Mouse (Mus musculus): ENCODE data around the gene Fanca. TPM values are rescaled to one million over a fixed set of nuclear protein-coding genes. Genes with fewer than 3 reads are reported as not detected.

Fanca gene
- polyA plus RNA-seq, 1 experiment from 2014 or later = 33.6 TPM

GRCm38 (mm10) chr8:123329350-123329749 lies 11.0 kb upstream of the Fanca start:
- no peak for ATAC-seq (ENCODE audit: insufficient number of reproducible peaks, insufficient read depth, low FRiP score, low read depth)
- WGBS = 67% methylated on average over 4 of the region's 4 CpGs
- no peaks in the 10 kb centered on the region for H3K9me3 ChIP-seq (ENCODE audit: control insufficient read depth, low read depth, low read length)
- H3K4me1 ChIP-seq (ENCODE audit: control insufficient read depth, insufficient read depth, low read length) = peaks cover 18% of the 10 kb centered on the region; the same call in 1 of the 2 replicates
- H3K27ac ChIP-seq (ENCODE audit: low read length) = no peak overlapping the region
- no peak overlapping the region for H3K4me3 ChIP-seq (ENCODE audit: low read depth, low read length)
- no peaks in the 10 kb centered on the region for H3K36me3 ChIP-seq (ENCODE audit: control insufficient read depth, insufficient read depth, low read length)
- no peak overlapping the region for H3K4me2 ChIP-seq (replicated peaks; ENCODE audit: low read depth, low read length)
- no peak overlapping the region for H3K9ac ChIP-seq (replicated peaks; ENCODE audit: low read depth, low read length)
- peaks cover 2% of the 10 kb centered on the region; the same call in 1 of the 2 replicates for H3K27me3 ChIP-seq (ENCODE audit: control insufficient read depth, insufficient read depth, low read length)

- H3K4me2 ChIP-seq (replicated peaks; ENCODE audit: low read depth, low read length) = no peak overlapping the region
- 93% methylated on average over 2 of the region's 2 CpGs for WGBS
- H3K27ac ChIP-seq (ENCODE audit: low read length) = no peak overlapping the region
- H3K9me3 ChIP-seq (ENCODE audit: control insufficient read depth, low read depth, low read length) = no peaks in the 10 kb centered on the region
- no peaks in the 10 kb centered on the region for H3K36me3 ChIP-seq (ENCODE audit: control insufficient read depth, insufficient read depth, low read length)
- 0 out of 2 replicates have a peak, but pooled peaks cover 10% of the 10 kb centered on the region for H3K4me1 ChIP-seq (ENCODE audit: control insufficient read depth, insufficient read depth, low read length)
- no peaks in the 10 kb centered on the region; the same call in 1 of the 2 replicates for H3K27me3 ChIP-seq (ENCODE audit: control insufficient read depth, insufficient read depth, low read length)
- ATAC-seq (ENCODE audit: insufficient number of reproducible peaks, insufficient read depth, low FRiP score, low read depth) = no peak
- no peak overlapping the region for H3K4me3 ChIP-seq (ENCODE audit: low read depth, low read length)
- H3K9ac ChIP-seq (replicated peaks; ENCODE audit: low read depth, low read length) = no peak overlapping the region
These were observed 10.2 kb upstream of the Fanca start for GRCm38 (mm10) chr8:123328552-123328951.

- no peak overlapping the region for H3K4me2 ChIP-seq (replicated peaks; ENCODE audit: low read depth, low read length)
- WGBS = 28% methylated on average over 7 of the region's 7 CpGs
- H3K9ac ChIP-seq (replicated peaks; ENCODE audit: low read depth, low read length) = no peak overlapping the region
- no peaks in the 10 kb centered on the region for H3K4me1 ChIP-seq (ENCODE audit: control insufficient read depth, insufficient read depth, low read length)
- ATAC-seq (ENCODE audit: insufficient number of reproducible peaks, insufficient read depth, low FRiP score, low read depth) = no peak
- no peaks in the 10 kb centered on the region for H3K36me3 ChIP-seq (ENCODE audit: control insufficient read depth, insufficient read depth, low read length)
- no peak overlapping the region for H3K27ac ChIP-seq (ENCODE audit: low read length)
- H3K4me3 ChIP-seq (ENCODE audit: low read depth, low read length) = no peak overlapping the region
- H3K27me3 ChIP-seq (ENCODE audit: control insufficient read depth, insufficient read depth, low read length) = no peaks in the 10 kb centered on the region
- no peaks in the 10 kb centered on the region for H3K9me3 ChIP-seq (ENCODE audit: control insufficient read depth, low read depth, low read length)
These were observed 1.3 kb upstream of the Fanca start for GRCm38 (mm10) chr8:123319522-123320164.

DNA sequence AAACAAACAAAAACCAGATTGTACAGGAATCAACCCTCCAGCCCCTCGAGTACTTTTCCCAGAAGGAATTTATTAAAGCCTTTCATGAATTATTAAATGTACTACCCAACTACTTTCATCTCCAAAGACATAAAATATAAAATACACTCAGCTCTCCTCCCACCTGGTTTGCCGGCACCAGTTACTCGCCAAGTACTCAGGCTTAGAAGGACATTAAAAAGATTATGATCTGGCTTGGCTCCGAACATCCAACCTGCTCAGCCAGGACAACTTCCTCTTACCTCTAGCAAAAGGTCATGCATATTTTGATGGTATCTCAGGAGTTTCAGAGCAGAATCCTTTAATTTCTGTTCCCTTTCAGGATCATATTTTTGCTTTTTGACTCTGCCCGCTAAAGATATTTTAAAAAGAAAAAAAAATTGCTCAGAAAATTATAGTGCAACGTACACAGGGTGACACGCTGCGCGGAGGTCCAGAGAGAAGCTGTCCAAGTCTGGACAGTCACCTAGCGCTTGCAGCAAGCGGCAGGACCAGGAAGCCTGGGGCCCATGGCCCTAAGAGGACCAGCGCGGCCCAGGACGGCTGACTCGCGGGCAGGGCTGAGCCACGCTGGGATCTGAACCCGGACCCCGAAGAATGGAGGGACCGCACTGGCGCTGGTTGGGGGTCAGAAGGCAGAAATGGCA lies 452 bp downstream of the Fanca start:
- 3% methylated on average over 21 of the region's 21 CpGs for WGBS
- no peak overlapping the region for H3K27ac ChIP-seq (ENCODE audit: low read length)

GRCm38 (mm10) chr8:123308738-123309137 lies 9.6 kb downstream of the Fanca start:
- no peak overlapping the region for H3K4me3 ChIP-seq (ENCODE audit: low read depth, low read length)
- H3K27me3 ChIP-seq (ENCODE audit: control insufficient read depth, insufficient read depth, low read length) = no peaks in the 10 kb centered on the region
- peaks cover 5% of the 10 kb centered on the region for H3K36me3 ChIP-seq (ENCODE audit: control insufficient read depth, insufficient read depth, low read length)
- H3K4me1 ChIP-seq (ENCODE audit: control insufficient read depth, insufficient read depth, low read length) = no peaks in the 10 kb centered on the region
- H3K4me2 ChIP-seq (replicated peaks; ENCODE audit: low read depth, low read length) = no peak overlapping the region
- H3K27ac ChIP-seq (ENCODE audit: low read length) = no peak overlapping the region
- H3K9me3 ChIP-seq (ENCODE audit: control insufficient read depth, low read depth, low read length) = no peaks in the 10 kb centered on the region
- 74% methylated on average over 4 of the region's 4 CpGs for WGBS
- ATAC-seq (ENCODE audit: insufficient number of reproducible peaks, insufficient read depth, low FRiP score, low read depth) = no peak
- no peak overlapping the region for H3K9ac ChIP-seq (replicated peaks; ENCODE audit: low read depth, low read length)

More for the DNA sequence above, 452 bp downstream of the Fanca start:
- no peaks in the 10 kb centered on the region for H3K27me3 ChIP-seq (ENCODE audit: control insufficient read depth, insufficient read depth, low read length)
- H3K36me3 ChIP-seq (ENCODE audit: control insufficient read depth, insufficient read depth, low read length) = no peaks in the 10 kb centered on the region
- H3K4me2 ChIP-seq (replicated peaks; ENCODE audit: low read depth, low read length) = peak overlapping the region; percentile 87
- H3K9me3 ChIP-seq (ENCODE audit: control insufficient read depth, low read depth, low read length) = no peaks in the 10 kb centered on the region
- peak overlapping the region; percentile 60 for H3K4me3 ChIP-seq (ENCODE audit: low read depth, low read length)
- H3K4me1 ChIP-seq (ENCODE audit: control insufficient read depth, insufficient read depth, low read length) = no peaks in the 10 kb centered on the region
- peak; percentile 80 for ATAC-seq (ENCODE audit: insufficient number of reproducible peaks, insufficient read depth, low FRiP score, low read depth)
- peak overlapping the region; percentile 10; the same call in 1 of the 2 replicates for H3K9ac ChIP-seq (replicated peaks; ENCODE audit: low read depth, low read length)

GRCm38 (mm10) chr8:123298301-123298700 lies 20.1 kb downstream of the Fanca start:
- Histone ChIP-seq H3K36me3 (ENCODE audit: control insufficient read depth, insufficient read depth, low read length) (peaks cover 8% of the 10 kb centered on the region), H3K4me3 (ENCODE audit: low read depth, low read length) (no peak overlapping the region), H3K4me1 (ENCODE audit: control insufficient read depth, insufficient read depth, low read length) (no peaks in the 10 kb centered on the region), H3K9ac (replicated peaks; ENCODE audit: low read depth, low read length) (no peak overlapping the region), H3K4me2 (replicated peaks; ENCODE audit: low read depth, low read length) (no peak overlapping the region), H3K9me3 (ENCODE audit: control insufficient read depth, low read depth, low read length) (no peaks in the 10 kb centered on the region), H3K27me3 (ENCODE audit: control insufficient read depth, insufficient read depth, low read length) (no peaks in the 10 kb centered on the region), H3K27ac (ENCODE audit: low read length) (no peak overlapping the region)
- no peak for ATAC-seq (ENCODE audit: insufficient number of reproducible peaks, insufficient read depth, low FRiP score, low read depth)
- WGBS = 92% methylated on average over 11 of the region's 11 CpGs

- H3K27ac ChIP-seq (ENCODE audit: low read length) = no peak overlapping the region
- no peak overlapping the region for H3K9ac ChIP-seq (replicated peaks; ENCODE audit: low read depth, low read length)
- no peaks in the 10 kb centered on the region for H3K4me1 ChIP-seq (ENCODE audit: control insufficient read depth, insufficient read depth, low read length)
- no peaks in the 10 kb centered on the region for H3K9me3 ChIP-seq (ENCODE audit: control insufficient read depth, low read depth, low read length)
- ATAC-seq (ENCODE audit: insufficient number of reproducible peaks, insufficient read depth, low FRiP score, low read depth) = no peak
- H3K4me2 ChIP-seq (replicated peaks; ENCODE audit: low read depth, low read length) = no peak overlapping the region
- no peaks in the 10 kb centered on the region for H3K27me3 ChIP-seq (ENCODE audit: control insufficient read depth, insufficient read depth, low read length)
- 90% methylated on average over 2 of the region's 2 CpGs for WGBS
- peaks cover 17% of the 10 kb centered on the region for H3K36me3 ChIP-seq (ENCODE audit: control insufficient read depth, insufficient read depth, low read length)
- no peak overlapping the region for H3K4me3 ChIP-seq (ENCODE audit: low read depth, low read length)
These were observed 25.6 kb downstream of the Fanca start for GRCm38 (mm10) chr8:123292785-123293184.

- no peaks in the 10 kb centered on the region for H3K27me3 ChIP-seq (ENCODE audit: control insufficient read depth, insufficient read depth, low read length)
- no peak overlapping the region for H3K27ac ChIP-seq (ENCODE audit: low read length)
- no peak overlapping the region for H3K9ac ChIP-seq (replicated peaks; ENCODE audit: low read depth, low read length)
- no peak overlapping the region for H3K4me2 ChIP-seq (replicated peaks; ENCODE audit: low read depth, low read length)
- no peak for ATAC-seq (ENCODE audit: insufficient number of reproducible peaks, insufficient read depth, low FRiP score, low read depth)
- H3K4me1 ChIP-seq (ENCODE audit: control insufficient read depth, insufficient read depth, low read length) = no peaks in the 10 kb centered on the region
- H3K4me3 ChIP-seq (ENCODE audit: low read depth, low read length) = no peak overlapping the region
- WGBS = 90% methylated on average over 3 of the region's 3 CpGs
- peaks cover 19% of the 10 kb centered on the region for H3K36me3 ChIP-seq (ENCODE audit: control insufficient read depth, insufficient read depth, low read length)
- H3K9me3 ChIP-seq (ENCODE audit: control insufficient read depth, low read depth, low read length) = no peaks in the 10 kb centered on the region
These were observed 26.1 kb downstream of the Fanca start for GRCm38 (mm10) chr8:123292281-123292680.

All from stomach, embryonic 14.5 days (tissue).